Mouse (Mus musculus): ENCODE results near the gene Rsrc1. TPM values are rescaled to one million over a fixed set of nuclear protein-coding genes. Genes with fewer than 3 reads are reported as not detected.

Rsrc1 gene
- polyA plus RNA-seq, 1 experiment, result 12.9 TPM

GRCm38 (mm10) chr3:66972191-66972950 is 8.8 kb upstream of the Rsrc1 start:
- H3K4me2 ChIP-seq (ENCODE audit: low read depth), result no peak overlapping the region
- H3K79me2 ChIP-seq (ENCODE audit: control insufficient read depth, insufficient read depth), result no peaks in the 10 kb centered on the region
- H3K27me3 ChIP-seq (ENCODE audit: control insufficient read depth, insufficient read depth, insufficient read length), result no peaks in the 10 kb centered on the region
- TF ChIP-seq CEBPB (IDR thresholded peaks at IDR 0.05; ENCODE audit: insufficient read depth, poor library complexity, severe bottlenecking) (no peak), REST (IDR thresholded peaks at IDR 0.05; ENCODE audit: insufficient read depth, insufficient read length) (no peak), MAX (IDR thresholded peaks at IDR 0.05; ENCODE audit: low read depth) (no peak), POLR2A (IDR thresholded peaks at IDR 0.05; ENCODE audit: insufficient read length, low read depth) (no peak), MYOG (IDR thresholded peaks at IDR 0.05; ENCODE audit: control insufficient read depth in 1 of 3, insufficient read depth in 1 of 3, insufficient read length in 2 of 3, low read depth in 2 of 3) (no peak), TCF3 (IDR thresholded peaks at IDR 0.05; ENCODE audit: insufficient read length, low read depth) (no peak), MYOD1 (IDR thresholded peaks at IDR 0.05; ENCODE audit: control insufficient read depth in 1 of 3, insufficient read length in 2 of 3, low read depth in 2 of 3) (no peak)
- H3ac ChIP-seq (ENCODE audit: control insufficient read depth, insufficient read length), result no peak overlapping the region
- peaks cover 30% of the 10 kb centered on the region for H3K36me3 ChIP-seq (ENCODE audit: control insufficient read depth, insufficient read depth)
- H3K4me3 ChIP-seq, result no peak overlapping the region

GRCm38 (mm10) chr3:66973391-66973943 is 7.7 kb upstream of the Rsrc1 start:
- H3K27me3 ChIP-seq (ENCODE audit: control insufficient read depth, insufficient read depth, insufficient read length), result no peaks in the 10 kb centered on the region
- H3K36me3 ChIP-seq (ENCODE audit: control insufficient read depth, insufficient read depth), result peaks cover 30% of the 10 kb centered on the region
- H3K4me2 ChIP-seq (ENCODE audit: low read depth), result no peak overlapping the region
- no peak overlapping the region for H3K4me3 ChIP-seq
- no peak overlapping the region for H3ac ChIP-seq (ENCODE audit: control insufficient read depth, insufficient read length)
- TF ChIP-seq POLR2A (IDR thresholded peaks at IDR 0.05; ENCODE audit: insufficient read length, low read depth) (no peak), E2F4 (IDR thresholded peaks at IDR 0.05; ENCODE audit: insufficient read depth) (no peak), MAX (IDR thresholded peaks at IDR 0.05; ENCODE audit: low read depth) (no peak), SRF (IDR thresholded peaks at IDR 0.05; ENCODE audit: control insufficient read depth, insufficient read length, low read depth) (no peak), TCF12 (IDR thresholded peaks at IDR 0.05; ENCODE audit: insufficient read depth, poor library complexity, severe bottlenecking) (no peak), USF1 (IDR thresholded peaks at IDR 0.05; ENCODE audit: low read depth) (no peak), REST (IDR thresholded peaks at IDR 0.05; ENCODE audit: insufficient read depth, insufficient read length) (no peak), TCF3 (IDR thresholded peaks at IDR 0.05; ENCODE audit: insufficient read length, low read depth) (no peak), MYOG (IDR thresholded peaks at IDR 0.05; ENCODE audit: control insufficient read depth in 1 of 3, insufficient read depth in 1 of 3, insufficient read length in 2 of 3, low read depth in 2 of 3) (no peak), MYOD1 (IDR thresholded peaks at IDR 0.05; ENCODE audit: control insufficient read depth in 1 of 3, insufficient read length in 2 of 3, low read depth in 2 of 3) (no peak), POLR2AphosphoS2 (IDR thresholded peaks at IDR 0.05; ENCODE audit: insufficient read length, low read depth) (no peak), CEBPB (IDR thresholded peaks at IDR 0.05; ENCODE audit: insufficient read depth, poor library complexity, severe bottlenecking) (no peak)
- H3K79me2 ChIP-seq (ENCODE audit: control insufficient read depth, insufficient read depth), result peaks cover 8% of the 10 kb centered on the region

- H3ac ChIP-seq (ENCODE audit: control insufficient read depth, insufficient read length), result no peak overlapping the region
- TF ChIP-seq MYOG (IDR thresholded peaks at IDR 0.05; ENCODE audit: control insufficient read depth in 1 of 3, insufficient read depth in 1 of 3, insufficient read length in 2 of 3, low read depth in 2 of 3), result no peak
- no peak for TF ChIP-seq TCF12 (IDR thresholded peaks at IDR 0.05; ENCODE audit: insufficient read depth, poor library complexity, severe bottlenecking)
- peaks cover 18% of the 10 kb centered on the region for H3K79me2 ChIP-seq (ENCODE audit: control insufficient read depth, insufficient read depth)
- no peaks in the 10 kb centered on the region for H3K27me3 ChIP-seq (ENCODE audit: control insufficient read depth, insufficient read depth, insufficient read length)
- no peak overlapping the region for H3K4me3 ChIP-seq
- no peak overlapping the region for H3K4me2 ChIP-seq (ENCODE audit: low read depth)
- H3K36me3 ChIP-seq (ENCODE audit: control insufficient read depth, insufficient read depth), result peaks cover 30% of the 10 kb centered on the region
Measured at GRCm38 (mm10) chr3:66974501-66974900, 6.7 kb upstream of the Rsrc1 start.

- peaks cover 32% of the 10 kb centered on the region for H3K79me2 ChIP-seq (ENCODE audit: control insufficient read depth, insufficient read depth)
- peaks cover 20% of the 10 kb centered on the region for H3K36me3 ChIP-seq (ENCODE audit: control insufficient read depth, insufficient read depth)
- TF ChIP-seq USF1 (IDR thresholded peaks at IDR 0.05; ENCODE audit: low read depth), result no peak
- no peak for TF ChIP-seq CEBPB (IDR thresholded peaks at IDR 0.05; ENCODE audit: insufficient read depth, poor library complexity, severe bottlenecking)
- no peak for TF ChIP-seq SRF (IDR thresholded peaks at IDR 0.05; ENCODE audit: control insufficient read depth, insufficient read length, low read depth)
- TF ChIP-seq E2F4 (IDR thresholded peaks at IDR 0.05; ENCODE audit: insufficient read depth), result no peak
- TF ChIP-seq TCF3 (IDR thresholded peaks at IDR 0.05; ENCODE audit: insufficient read length, low read depth), result no peak
- TF ChIP-seq TCF12 (IDR thresholded peaks at IDR 0.05; ENCODE audit: insufficient read depth, poor library complexity, severe bottlenecking), result no peak
- TF ChIP-seq POLR2A (IDR thresholded peaks at IDR 0.05; ENCODE audit: insufficient read length, low read depth), result no peak
- TF ChIP-seq MYOD1 (IDR thresholded peaks at IDR 0.05; ENCODE audit: control insufficient read depth in 1 of 3, insufficient read length in 2 of 3, low read depth in 2 of 3), result no peak
- no peak for TF ChIP-seq REST (IDR thresholded peaks at IDR 0.05; ENCODE audit: insufficient read depth, insufficient read length)
- no peak for TF ChIP-seq MAX (IDR thresholded peaks at IDR 0.05; ENCODE audit: low read depth)
- no peak for TF ChIP-seq MYOG (IDR thresholded peaks at IDR 0.05; ENCODE audit: control insufficient read depth in 1 of 3, insufficient read depth in 1 of 3, insufficient read length in 2 of 3, low read depth in 2 of 3)
- no peak for TF ChIP-seq POLR2AphosphoS2 (IDR thresholded peaks at IDR 0.05; ENCODE audit: insufficient read length, low read depth)
- H3K4me3 ChIP-seq, result peak overlapping the region; percentile 93
- no peak overlapping the region for H3ac ChIP-seq (ENCODE audit: control insufficient read depth, insufficient read length)
- peak overlapping the region; percentile 92 for H3K4me2 ChIP-seq (ENCODE audit: low read depth)
- H3K27me3 ChIP-seq (ENCODE audit: control insufficient read depth, insufficient read depth, insufficient read length), result no peaks in the 10 kb centered on the region
Measured at GRCm38 (mm10) chr3:66976889-66977615, 4.1 kb upstream of the Rsrc1 start.

Measured in myocyte (in vitro differentiated cells).